Mouse (Mus musculus): ENCODE data around the gene Batf3. TPM values are rescaled to one million over a fixed set of nuclear protein-coding genes. Genes with fewer than 3 reads are reported as not detected.

Gene Batf3
- polyA plus RNA-seq (2014; fragmentation: Nextera tagmentation; extraction: Ambion mirVana) = 2.9 and 3.5 TPM in 2 replicates

DNA sequence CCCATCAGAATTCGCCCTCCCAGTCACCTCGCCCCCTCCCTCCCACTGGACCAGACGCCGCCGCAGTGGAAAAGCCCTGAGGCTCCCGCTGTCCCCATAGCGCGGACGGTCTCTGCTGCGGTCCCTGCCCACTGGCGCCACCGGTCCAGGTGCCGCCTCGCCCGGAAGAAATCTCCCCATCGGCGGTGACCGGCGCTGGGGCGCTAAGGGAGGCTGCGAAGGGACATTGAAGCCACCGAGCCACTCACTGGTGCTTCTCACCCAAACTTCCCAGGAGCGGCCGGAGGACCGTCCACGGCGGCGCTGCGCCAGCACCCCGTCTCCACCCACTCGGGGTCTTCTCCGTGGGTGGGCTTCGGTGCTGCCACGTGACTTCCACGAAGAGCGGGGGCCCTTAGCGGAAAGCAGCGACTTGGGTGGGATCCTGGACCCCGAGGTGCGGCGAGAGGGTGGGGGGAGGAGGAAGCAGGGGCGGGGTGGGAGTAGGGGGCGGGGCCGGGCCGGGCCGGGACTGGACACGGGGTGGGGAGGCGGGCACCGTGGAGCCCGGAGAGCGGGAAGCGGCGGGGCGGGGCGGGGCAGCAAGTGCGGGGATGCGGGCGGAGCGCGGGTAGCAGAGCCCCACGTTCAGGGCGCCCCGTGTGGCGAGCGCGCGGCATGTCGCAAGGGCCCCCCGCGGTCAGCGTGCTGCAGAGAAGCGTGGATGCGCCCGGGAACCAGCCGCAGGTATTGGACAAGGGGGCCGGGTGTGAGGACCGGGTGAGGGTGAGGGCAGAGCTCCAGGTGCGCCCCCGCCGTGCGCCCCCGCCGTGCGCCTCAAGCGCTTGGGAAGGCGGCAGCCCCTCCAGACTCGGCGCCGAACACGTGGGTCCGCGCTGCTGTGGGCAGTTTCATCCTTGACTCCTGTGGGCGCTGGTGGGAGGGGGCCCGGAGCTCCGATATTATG, at the start of gene Batf3:
Batf3 (plus strand) TSS at position 46 of the 946 bp plus-strand sequence.
- Histone ChIP-seq H3K4me3 (ENCODE audit: low read depth, low read length) (peak within 1 kb of the TSS; percentile 62), H3K27me3 (ENCODE audit: control insufficient read depth, insufficient read depth, low read length) (peaks cover 21% of the 10 kb centered on the region), H3K4me2 (peak within 1 kb of the TSS; percentile 99), H3K9ac (ENCODE audit: low read length) (peak within 1 kb of the TSS; percentile 57), H3K4me1 (ENCODE audit: control insufficient read depth, insufficient read depth, low read length) (peaks cover 3% of the 10 kb centered on the region; the same call in 1 of the 2 replicates), H3K9me3 (ENCODE audit: control insufficient read depth, low read length) (no peaks in the 10 kb centered on the region; the same call in 1 of the 2 replicates), H3K27ac (ENCODE audit: low read depth, low read length) (no peak within 1 kb of the TSS), H3K36me3 (ENCODE audit: control insufficient read depth, insufficient read depth, low read length) (no peaks in the 10 kb centered on the region)
- DNase-seq (ENCODE audit: low spot score, missing footprints) (peak; percentile 92), ATAC-seq (ENCODE audit: low FRiP score) (peak; percentile 75)
- WGBS = 1% methylated on average over 88 of the region's 95 CpGs

GRCm38 (mm10) chr1:191053555-191053954, 44.1 kb upstream of the Batf3 start:
- DNase-seq (ENCODE audit: low spot score, missing footprints) = no peak
- no peak overlapping the region for H3K4me2 ChIP-seq
- no peak for ATAC-seq (ENCODE audit: low FRiP score)
- H3K9ac ChIP-seq (ENCODE audit: low read length) = no peak overlapping the region
- no peaks in the 10 kb centered on the region for H3K4me1 ChIP-seq (ENCODE audit: control insufficient read depth, insufficient read depth, low read length)
- WGBS = 90% methylated on average over 3 of the region's 3 CpGs
- H3K36me3 ChIP-seq (ENCODE audit: control insufficient read depth, insufficient read depth, low read length) = no peaks in the 10 kb centered on the region
- H3K4me3 ChIP-seq (ENCODE audit: low read depth, low read length) = no peak overlapping the region
- H3K27ac ChIP-seq (ENCODE audit: low read depth, low read length) = no peak overlapping the region
- no peaks in the 10 kb centered on the region for H3K9me3 ChIP-seq (ENCODE audit: control insufficient read depth, low read length)
- H3K27me3 ChIP-seq (ENCODE audit: control insufficient read depth, insufficient read depth, low read length) = no peaks in the 10 kb centered on the region

- Histone ChIP-seq H3K27me3 (ENCODE audit: control insufficient read depth, insufficient read depth, low read length) (no peaks in the 10 kb centered on the region), H3K9ac (ENCODE audit: low read length) (no peak overlapping the region), H3K4me3 (ENCODE audit: low read depth, low read length) (no peak overlapping the region), H3K4me2 (no peak overlapping the region), H3K27ac (ENCODE audit: low read depth, low read length) (peak overlapping the region; percentile 9; the same call in 1 of the 2 replicates), H3K36me3 (ENCODE audit: control insufficient read depth, insufficient read depth, low read length) (no peaks in the 10 kb centered on the region), H3K4me1 (ENCODE audit: control insufficient read depth, insufficient read depth, low read length) (no peaks in the 10 kb centered on the region), H3K9me3 (ENCODE audit: control insufficient read depth, low read length) (no peaks in the 10 kb centered on the region)
- no peak for ATAC-seq (ENCODE audit: low FRiP score)
- no peak for DNase-seq (ENCODE audit: low spot score, missing footprints)
- WGBS = 75% methylated on average over 8 of the region's 8 CpGs
Measured at GRCm38 (mm10) chr1:191054870-191055532, 42.6 kb upstream of the Batf3 start.

GRCm38 (mm10) chr1:191055533-191055873, 42.1 kb upstream of the Batf3 start:
- no peaks in the 10 kb centered on the region for H3K4me1 ChIP-seq (ENCODE audit: control insufficient read depth, insufficient read depth, low read length)
- no peak overlapping the region for H3K27ac ChIP-seq (ENCODE audit: low read depth, low read length)
- no peak for ATAC-seq (ENCODE audit: low FRiP score)

GRCm38 (mm10) chr1:191057461-191057860, 40.2 kb upstream of the Batf3 start:
- H3K27ac ChIP-seq (ENCODE audit: low read depth, low read length) = no peak overlapping the region
- H3K27me3 ChIP-seq (ENCODE audit: control insufficient read depth, insufficient read depth, low read length) = no peaks in the 10 kb centered on the region
- no peak overlapping the region for H3K4me2 ChIP-seq
- no peaks in the 10 kb centered on the region for H3K9me3 ChIP-seq (ENCODE audit: control insufficient read depth, low read length)
- no peaks in the 10 kb centered on the region for H3K4me1 ChIP-seq (ENCODE audit: control insufficient read depth, insufficient read depth, low read length)
- 62% methylated on average over 3 of the region's 3 CpGs for WGBS
- DNase-seq (ENCODE audit: low spot score, missing footprints) (no peak), ATAC-seq (ENCODE audit: low FRiP score) (no peak)
- no peak overlapping the region for H3K9ac ChIP-seq (ENCODE audit: low read length)
- no peak overlapping the region for H3K4me3 ChIP-seq (ENCODE audit: low read depth, low read length)
- H3K36me3 ChIP-seq (ENCODE audit: control insufficient read depth, insufficient read depth, low read length) = no peaks in the 10 kb centered on the region

More at GRCm38 (mm10) chr1:191055533-191055873, 42.1 kb upstream of the Batf3 start:
- no peak for DNase-seq (ENCODE audit: low spot score, missing footprints)
- WGBS = 76% methylated on average over 2 of the region's 2 CpGs
- Histone ChIP-seq H3K27me3 (ENCODE audit: control insufficient read depth, insufficient read depth, low read length) (no peaks in the 10 kb centered on the region), H3K4me3 (ENCODE audit: low read depth, low read length) (no peak overlapping the region), H3K36me3 (ENCODE audit: control insufficient read depth, insufficient read depth, low read length) (no peaks in the 10 kb centered on the region), H3K9ac (ENCODE audit: low read length) (no peak overlapping the region), H3K4me2 (no peak overlapping the region), H3K9me3 (ENCODE audit: control insufficient read depth, low read length) (no peaks in the 10 kb centered on the region)

- Histone ChIP-seq H3K9me3 (ENCODE audit: control insufficient read depth, low read length) (no peaks in the 10 kb centered on the region), H3K27me3 (ENCODE audit: control insufficient read depth, insufficient read depth, low read length) (no peaks in the 10 kb centered on the region), H3K4me3 (ENCODE audit: low read depth, low read length) (peak overlapping the region; percentile 90), H3K4me1 (ENCODE audit: control insufficient read depth, insufficient read depth, low read length) (peaks cover 9% of the 10 kb centered on the region), H3K4me2 (peak overlapping the region; percentile 65), H3K27ac (ENCODE audit: low read depth, low read length) (no peak overlapping the region), H3K9ac (ENCODE audit: low read length) (peak overlapping the region; percentile 89), H3K36me3 (ENCODE audit: control insufficient read depth, insufficient read depth, low read length) (peaks cover 10% of the 10 kb centered on the region; the same call in 1 of the 2 replicates)
- ATAC-seq (ENCODE audit: low FRiP score) = peak; percentile 4; the same call in 1 of the 2 replicates
- peak; percentile 82 for DNase-seq (ENCODE audit: low spot score, missing footprints)
- WGBS = 10% methylated on average over 15 of the region's 15 CpGs
Measured at GRCm38 (mm10) chr1:191062241-191062780, 35.3 kb upstream of the Batf3 start.

DNA sequence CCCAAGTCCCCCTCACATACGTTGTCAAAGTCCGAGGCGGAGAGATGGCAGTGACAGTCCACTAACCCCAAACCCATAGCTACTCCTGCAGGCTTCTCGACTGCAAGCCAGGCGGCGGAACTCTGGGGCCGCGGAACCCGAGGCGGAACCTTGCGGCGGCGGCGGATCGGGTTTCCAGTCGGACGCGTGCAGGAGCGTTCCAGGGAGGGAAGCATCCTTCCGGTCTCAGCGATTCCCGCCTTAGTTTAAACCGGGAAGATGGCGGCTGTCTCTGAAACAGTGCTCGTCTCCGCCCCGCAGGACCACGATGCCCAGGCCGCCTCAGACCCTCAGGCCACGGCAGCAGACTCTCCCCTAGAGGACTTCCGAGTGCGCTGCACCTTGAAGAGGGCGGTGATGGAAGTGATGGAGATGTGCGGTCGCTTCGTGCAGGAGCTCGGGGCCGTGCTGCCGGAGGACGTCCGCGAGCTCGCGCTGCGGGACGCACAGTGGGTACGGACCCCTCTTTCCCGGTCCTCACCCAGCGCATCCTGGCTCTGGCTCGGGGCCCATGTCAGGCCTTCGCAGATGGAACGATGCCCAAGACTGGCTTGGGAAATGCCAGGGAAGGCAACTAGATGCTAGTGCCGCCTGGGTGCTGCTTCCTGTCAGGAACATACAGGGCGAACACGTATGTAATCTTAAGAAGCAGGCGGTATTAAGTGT, 34.7 kb upstream of the Batf3 start, which contains the start of the genes Tatdn3 and Nsl1:
Tatdn3 (minus strand) TSS at position 152 of the 705 bp plus-strand sequence.
Nsl1 (plus strand) TSS at position 232 of the 705 bp plus-strand sequence.
- no peak within 1 kb of the TSS for H3K27ac ChIP-seq (ENCODE audit: low read depth, low read length)
- peak; percentile 99 for DNase-seq (ENCODE audit: low spot score, missing footprints)
- WGBS = under 1% methylated on average over 56 of the region's 56 CpGs
- H3K9ac ChIP-seq (ENCODE audit: low read length) = peak within 1 kb of the TSS; percentile 89
- H3K9me3 ChIP-seq (ENCODE audit: control insufficient read depth, low read length) = no peaks in the 10 kb centered on the region
- H3K27me3 ChIP-seq (ENCODE audit: control insufficient read depth, insufficient read depth, low read length) = no peaks in the 10 kb centered on the region
- peaks cover 10% of the 10 kb centered on the region; the same call in 1 of the 2 replicates for H3K36me3 ChIP-seq (ENCODE audit: control insufficient read depth, insufficient read depth, low read length)
- H3K4me2 ChIP-seq = peak within 1 kb of the TSS; percentile 65
- peak within 1 kb of the TSS; percentile 90 for H3K4me3 ChIP-seq (ENCODE audit: low read depth, low read length)
- H3K4me1 ChIP-seq (ENCODE audit: control insufficient read depth, insufficient read depth, low read length) = peaks cover 9% of the 10 kb centered on the region
- peak; percentile 92 for ATAC-seq (ENCODE audit: low FRiP score)

DNA sequence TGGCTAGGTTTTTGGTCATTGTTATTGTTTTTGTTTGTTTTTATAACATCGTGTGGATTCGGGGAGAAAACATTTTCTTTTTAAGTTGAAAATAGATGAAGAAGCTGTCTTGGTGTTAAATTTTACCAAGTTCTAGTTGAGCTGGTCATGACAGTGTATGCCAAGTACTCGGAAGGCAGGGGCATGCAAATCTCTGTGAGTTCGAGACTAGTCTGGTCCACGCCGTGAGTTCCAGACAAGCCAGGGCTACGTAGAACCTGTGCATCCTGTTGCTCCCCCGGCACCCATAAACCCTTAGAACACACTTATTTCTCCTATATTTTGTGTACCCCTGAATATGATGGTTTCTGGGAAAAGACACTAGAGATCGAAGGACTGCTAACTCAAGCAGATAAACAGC, 33.9 kb upstream of the Batf3 start:
- Histone ChIP-seq H3K4me1 (ENCODE audit: control insufficient read depth, insufficient read depth, low read length) (peaks cover 9% of the 10 kb centered on the region), H3K27ac (ENCODE audit: low read depth, low read length) (no peak overlapping the region), H3K9me3 (ENCODE audit: control insufficient read depth, low read length) (no peaks in the 10 kb centered on the region), H3K4me3 (ENCODE audit: low read depth, low read length) (peak overlapping the region; percentile 90), H3K36me3 (ENCODE audit: control insufficient read depth, insufficient read depth, low read length) (peaks cover 10% of the 10 kb centered on the region; the same call in 1 of the 2 replicates), H3K9ac (ENCODE audit: low read length) (peak overlapping the region; percentile 89), H3K27me3 (ENCODE audit: control insufficient read depth, insufficient read depth, low read length) (no peaks in the 10 kb centered on the region), H3K4me2 (peak overlapping the region; percentile 65)
- ATAC-seq (ENCODE audit: low FRiP score) (no peak), DNase-seq (ENCODE audit: low spot score, missing footprints) (peak; percentile 64)
- 61% methylated on average over 9 of the region's 9 CpGs for WGBS

Data from midbrain, embryonic 11.5 days (tissue).